Mouse (Mus musculus) limb, embryonic 13.5 days (tissue): ENCODE results near the gene Sema5a. TPM values are rescaled to one million over a fixed set of nuclear protein-coding genes. Genes with fewer than 3 reads are reported as not detected.

Experiments used
- ATAC-seq: fragments of 200-750 bp; cut with Nextera tagmentation; 2 replicates; pipeline ENCODE4 v1.8.0; 2017; ENCODE audit warnings: low read depth, moderate number of reproducible peaks, moderate TSS enrichment; ENCODE audit not compliant: low FRiP score
- H3K27ac ChIP-seq: fragments of 300-500 bp; sonication (generic); 2 replicates; pipeline ENCODE4 v1.5.1; 2015; ENCODE audit warnings: inconsistent platforms, mild to moderate bottlenecking, moderate library complexity
- H3K27me3 ChIP-seq: fragments of 300-500 bp; sonication (generic); 2 replicates; pipeline ENCODE4 v1.6.1; 2015; ENCODE audit warnings: mild to moderate bottlenecking, inconsistent platforms
- H3K36me3 ChIP-seq: fragments of 300-500 bp; sonication (generic); 2 replicates; pipeline ENCODE4 v1.6.1; 2015; ENCODE audit warnings: inconsistent platforms, mild to moderate bottlenecking, moderate library complexity
- H3K4me1 ChIP-seq: fragments of 300-500 bp; sonication (generic); 2 replicates; pipeline ENCODE4 v1.6.1; 2015; ENCODE audit warnings: inconsistent platforms
- H3K4me2 ChIP-seq: fragments of 300-500 bp; sonication (generic); replicated peaks from 2 replicates; pipeline ENCODE4 v1.6.1; 2015; ENCODE audit warnings: inconsistent platforms, mild to moderate bottlenecking, moderate library complexity
- H3K4me3 ChIP-seq: fragments of 300-500 bp; sonication (generic); 2 replicates; pipeline ENCODE4 v1.5.1; 2015; ENCODE audit warnings: moderate library complexity, mild to moderate bottlenecking, inconsistent platforms
- H3K9ac ChIP-seq: fragments of 300-500 bp; sonication (generic); 2 replicates; pipeline ENCODE4 v1.6.1; 2015; ENCODE audit warnings: mild to moderate bottlenecking, inconsistent platforms
- H3K9me3 ChIP-seq: fragments of 300-500 bp; sonication (generic); 2 replicates; pipeline ENCODE4 v1.6.1; 2016; ENCODE audit warnings: inconsistent platforms
- WGBS: fragments of 180-500 bp; shearing (Covaris S2); methylation state at CpG from one replicate; pipeline ENCODE4 v1.1.7; 2015; 5-methylcytosine and 5-hydroxymethylcytosine counted together
- polyA plus RNA-seq: library from polyadenylated mRNA; unstranded; fragments of >200 nt; fragmentation: Nextera tagmentation; extraction: Ambion mirVana; gene quantifications from 2 replicates; pipeline ENCODE4 v1.2.1, GENCODE M21; 2015

Sema5a gene
- polyA plus RNA-seq, 1 experiment from 2014 or later: 42.2 TPM

- no peak overlapping the region for H3K27ac ChIP-seq
- H3K4me2 ChIP-seq: no peak overlapping the region
- ATAC-seq: no peak
- H3K4me1 ChIP-seq: no peaks in the 10 kb centered on the region
- no peak overlapping the region for H3K4me3 ChIP-seq
- peaks cover 8% of the 10 kb centered on the region; the same call in 1 of the 2 replicates for H3K36me3 ChIP-seq
- H3K9me3 ChIP-seq: no peaks in the 10 kb centered on the region
- H3K27me3 ChIP-seq: no peaks in the 10 kb centered on the region
- no peak overlapping the region for H3K9ac ChIP-seq
- 63% methylated on average over 1 of the region's 1 CpGs for WGBS
Measured at GRCm38 (mm10) chr15:32542746-32543145, 298.1 kb downstream of the Sema5a start.

- H3K27me3 ChIP-seq: no peaks in the 10 kb centered on the region
- no peak overlapping the region for H3K4me2 ChIP-seq
- no peaks in the 10 kb centered on the region for H3K9me3 ChIP-seq
- no peak overlapping the region for H3K4me3 ChIP-seq
- no peaks in the 10 kb centered on the region for H3K4me1 ChIP-seq
- 79% methylated on average over 3 of the region's 3 CpGs for WGBS
- peaks cover 8% of the 10 kb centered on the region; the same call in 1 of the 2 replicates for H3K36me3 ChIP-seq
- no peak for ATAC-seq
- no peak overlapping the region for H3K9ac ChIP-seq
- H3K27ac ChIP-seq: no peak overlapping the region
Measured at GRCm38 (mm10) chr15:32543181-32543580, 298.6 kb downstream of the Sema5a start.

GRCm38 (mm10) chr15:32545455-32545854, 300.8 kb downstream of the Sema5a start:
- Histone ChIP-seq H3K4me3 (no peak overlapping the region), H3K27me3 (no peaks in the 10 kb centered on the region), H3K9ac (no peak overlapping the region), H3K9me3 (no peaks in the 10 kb centered on the region), H3K27ac (no peak overlapping the region), H3K4me2 (no peak overlapping the region), H3K4me1 (no peaks in the 10 kb centered on the region), H3K36me3 (peaks cover 8% of the 10 kb centered on the region; the same call in 1 of the 2 replicates)
- WGBS: 62% methylated on average over 3 of the region's 3 CpGs
- ATAC-seq: no peak

GRCm38 (mm10) chr15:32546746-32547145, 302.1 kb downstream of the Sema5a start:
- no peak overlapping the region for H3K4me3 ChIP-seq
- no peaks in the 10 kb centered on the region for H3K27me3 ChIP-seq
- no peak overlapping the region for H3K9ac ChIP-seq
- no peak overlapping the region for H3K27ac ChIP-seq
- no peaks in the 10 kb centered on the region for H3K4me1 ChIP-seq
- no peak overlapping the region for H3K4me2 ChIP-seq
- no peaks in the 10 kb centered on the region for H3K9me3 ChIP-seq
- WGBS: 89% methylated on average over 7 of the region's 7 CpGs
- ATAC-seq: no peak
- peaks cover 11% of the 10 kb centered on the region for H3K36me3 ChIP-seq

- peaks cover 8% of the 10 kb centered on the region for H3K4me1 ChIP-seq
- H3K36me3 ChIP-seq: peaks cover 6% of the 10 kb centered on the region; the same call in 1 of the 2 replicates
- 97% methylated on average over 2 of the region's 2 CpGs for WGBS
- no peak overlapping the region for H3K27ac ChIP-seq
- H3K9me3 ChIP-seq: no peaks in the 10 kb centered on the region
- no peaks in the 10 kb centered on the region for H3K27me3 ChIP-seq
- no peak overlapping the region for H3K9ac ChIP-seq
- ATAC-seq: no peak
- H3K4me2 ChIP-seq: no peak overlapping the region
- H3K4me3 ChIP-seq: no peak overlapping the region
Measured at GRCm38 (mm10) chr15:32558925-32559324, 314.3 kb downstream of the Sema5a start.

GRCm38 (mm10) chr15:32562600-32562999, 318.0 kb downstream of the Sema5a start:
- Histone ChIP-seq H3K27me3 (no peaks in the 10 kb centered on the region), H3K9me3 (no peaks in the 10 kb centered on the region), H3K9ac (no peak overlapping the region), H3K27ac (peak overlapping the region; percentile 52; the same call in 1 of the 2 replicates), H3K4me2 (no peak overlapping the region), H3K4me3 (no peak overlapping the region), H3K36me3 (peaks cover 10% of the 10 kb centered on the region; the same call in 1 of the 2 replicates), H3K4me1 (peaks cover 8% of the 10 kb centered on the region)
- no peak for ATAC-seq
- 67% methylated on average over 6 of the region's 6 CpGs for WGBS

GRCm38 (mm10) chr15:32568181-32568857, 323.7 kb downstream of the Sema5a start:
- 99% methylated on average over 3 of the region's 3 CpGs for WGBS
- Histone ChIP-seq H3K36me3 (peaks cover 26% of the 10 kb centered on the region), H3K4me1 (peaks cover 4% of the 10 kb centered on the region; the same call in 1 of the 2 replicates), H3K9ac (no peak overlapping the region), H3K4me3 (no peak overlapping the region), H3K9me3 (no peaks in the 10 kb centered on the region), H3K27me3 (no peaks in the 10 kb centered on the region), H3K4me2 (no peak overlapping the region), H3K27ac (no peak overlapping the region)
- no peak for ATAC-seq

- H3K9me3 ChIP-seq: no peaks in the 10 kb centered on the region
- no peaks in the 10 kb centered on the region for H3K27me3 ChIP-seq
- no peak overlapping the region for H3K4me2 ChIP-seq
- H3K9ac ChIP-seq: no peak overlapping the region
- no peak for ATAC-seq
- WGBS: 78% methylated on average over 6 of the region's 6 CpGs
- H3K4me1 ChIP-seq: no peaks in the 10 kb centered on the region
- no peak overlapping the region for H3K4me3 ChIP-seq
- no peak overlapping the region for H3K27ac ChIP-seq
- H3K36me3 ChIP-seq: peaks cover 23% of the 10 kb centered on the region
Measured at GRCm38 (mm10) chr15:32568858-32569387, 324.3 kb downstream of the Sema5a start.

GRCm38 (mm10) chr15:32574327-32574726, 329.7 kb downstream of the Sema5a start:
- no peaks in the 10 kb centered on the region for H3K27me3 ChIP-seq
- peaks cover 22% of the 10 kb centered on the region for H3K36me3 ChIP-seq
- H3K27ac ChIP-seq: no peak overlapping the region
- no peak for ATAC-seq
- H3K9ac ChIP-seq: no peak overlapping the region
- WGBS: 84% methylated on average over 6 of the region's 6 CpGs
- no peak overlapping the region for H3K4me2 ChIP-seq
- H3K9me3 ChIP-seq: no peaks in the 10 kb centered on the region
- H3K4me1 ChIP-seq: peaks cover 13% of the 10 kb centered on the region
- H3K4me3 ChIP-seq: no peak overlapping the region

GRCm38 (mm10) chr15:32575212-32575611, 330.6 kb downstream of the Sema5a start:
- ATAC-seq: no peak
- no peak overlapping the region for H3K4me3 ChIP-seq
- H3K4me2 ChIP-seq: no peak overlapping the region
- H3K9ac ChIP-seq: no peak overlapping the region
- peaks cover 14% of the 10 kb centered on the region for H3K4me1 ChIP-seq
- no peaks in the 10 kb centered on the region for H3K9me3 ChIP-seq
- H3K36me3 ChIP-seq: peaks cover 13% of the 10 kb centered on the region
- WGBS: 82% methylated on average over 2 of the region's 2 CpGs
- no peak overlapping the region for H3K27ac ChIP-seq
- H3K27me3 ChIP-seq: no peaks in the 10 kb centered on the region

- Histone ChIP-seq H3K4me2 (no peak overlapping the region), H3K9me3 (no peaks in the 10 kb centered on the region), H3K36me3 (peaks cover 17% of the 10 kb centered on the region), H3K4me3 (no peak overlapping the region), H3K27me3 (no peaks in the 10 kb centered on the region), H3K27ac (no peak overlapping the region), H3K4me1 (peaks cover 14% of the 10 kb centered on the region), H3K9ac (no peak overlapping the region)
- 82% methylated on average over 4 of the region's 4 CpGs for WGBS
- ATAC-seq: no peak
Measured at GRCm38 (mm10) chr15:32579351-32579750, 334.7 kb downstream of the Sema5a start.

GRCm38 (mm10) chr15:32590641-32591040, 346.0 kb downstream of the Sema5a start:
- no peak overlapping the region for H3K4me3 ChIP-seq
- ATAC-seq: no peak
- H3K9ac ChIP-seq: no peak overlapping the region
- WGBS: 91% methylated on average over 1 of the region's 1 CpGs
- H3K27ac ChIP-seq: no peak overlapping the region
- no peaks in the 10 kb centered on the region for H3K9me3 ChIP-seq
- H3K4me2 ChIP-seq: no peak overlapping the region
- no peaks in the 10 kb centered on the region for H3K36me3 ChIP-seq
- H3K27me3 ChIP-seq: peaks cover 2% of the 10 kb centered on the region; the same call in 1 of the 2 replicates
- 0 out of 2 replicates have a peak, but pooled peaks cover 4% of the 10 kb centered on the region for H3K4me1 ChIP-seq
